Mouse (Mus musculus) bone marrow, adult 2 months (tissue): Measurements from ENCODE around the gene Ttc19. TPM values are rescaled to one million over a fixed set of nuclear protein-coding genes. Genes with fewer than 3 reads are reported as not detected.
"Not testable (repeated sequence)": the region's sequence is repeated elsewhere in the genome, so short reads cannot be mapped to it uniquely, and the experiment has no call there.

Source experiments
- H3K27ac ChIP-seq: fragments of 200-500 bp; 2 replicates; pipeline ENCODE4 v1.5.1; 2012; ENCODE audit warnings: low read depth, mild to moderate bottlenecking, control low read depth, inconsistent platforms, low read length; ENCODE audit not compliant: control insufficient read depth, poor library complexity, insufficient read depth
- H3K4me1 ChIP-seq: fragments of 200-500 bp; 2 replicates; pipeline ENCODE4 v1.6.1; 2011; ENCODE audit warnings: low read length; ENCODE audit not compliant: control insufficient read depth, insufficient read depth
- H3K4me3 ChIP-seq: fragments of 200-500 bp; replicated peaks from 2 replicates; pipeline ENCODE3; 2011; ENCODE audit warnings: mild to moderate bottlenecking, low read depth, low read length, control low read depth; ENCODE audit not compliant: control insufficient read depth
- CTCF ChIP-seq: fragments of 200-500 bp; IDR thresholded peaks from 2 replicates; pipeline ENCODE4 v1.5.1; 2011; ENCODE audit warnings: low read length, control low read depth; ENCODE audit not compliant: control insufficient read depth, insufficient read depth
- POLR2A ChIP-seq: fragments of 200-500 bp; IDR thresholded peaks from 2 replicates; pipeline ENCODE4 v1.6.1; 2011; ENCODE audit warnings: low read depth, mild to moderate bottlenecking, control low read depth, low read length, borderline replicate concordance; ENCODE audit not compliant: control insufficient read depth
- WGBS: fragments of 180-500 bp; shearing (Covaris S2); methylation state at CpG from one replicate; pipeline ENCODE4 v1.1.7; 2018; 5-methylcytosine and 5-hydroxymethylcytosine counted together
- polyA plus RNA-seq: library from polyadenylated mRNA; stranded (reverse); fragments of >200 nt; gene quantifications from 2 replicates; pipeline ENCODE4 v1.2.4, GENCODE M21; 2011; ENCODE audit warnings: low replicate concordance; ENCODE audit not compliant: missing spikeins, insufficient read depth, insufficient read length

Ttc19 gene
- polyA plus RNA-seq, 1 experiment: 4.2 TPM

DNA sequence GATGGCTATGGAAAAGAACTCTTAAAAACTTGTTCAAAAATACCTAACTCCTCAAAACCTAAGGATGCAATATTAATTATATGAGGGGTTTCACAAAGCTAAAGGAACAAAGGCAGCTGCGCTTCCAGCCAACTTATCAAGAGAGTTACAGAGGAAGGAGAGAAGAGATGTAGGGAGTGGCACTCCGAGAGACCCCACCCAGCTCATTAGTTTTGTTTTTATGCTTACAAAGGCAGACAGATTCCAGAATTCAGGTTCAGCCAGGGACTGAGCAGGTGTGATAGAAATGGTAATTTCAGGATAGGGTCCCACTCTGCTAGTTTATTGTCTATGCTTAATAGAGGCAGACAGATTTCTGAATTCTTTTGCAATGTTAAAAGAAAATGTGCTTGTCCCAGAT is 73.9 kb downstream of the Ttc19 start:
- no peaks in the 10 kb centered on the region for H3K4me1 ChIP-seq
- WGBS: 88% methylated on average over 2 of the region's 2 CpGs

DNA sequence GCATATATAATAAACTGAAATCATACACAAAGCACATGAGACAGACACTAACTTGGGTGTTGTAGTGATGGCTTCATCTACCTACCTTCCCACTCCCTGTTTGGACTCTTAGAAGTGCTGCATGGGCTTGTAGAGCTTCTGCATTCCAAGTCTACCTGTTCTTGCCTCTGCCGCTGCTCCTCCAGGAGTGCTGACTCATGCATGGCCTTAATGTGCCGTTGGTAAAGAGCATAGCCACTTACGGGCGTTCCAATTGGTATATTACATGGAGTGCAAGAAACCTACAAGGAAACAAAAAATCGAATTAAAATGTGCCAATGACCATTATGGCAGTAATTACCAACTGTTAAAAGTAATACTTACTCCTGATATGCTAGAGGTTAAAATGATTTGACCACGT is 85.6 kb downstream of the Ttc19 start:
- no peak overlapping the region for H3K27ac ChIP-seq
- H3K4me1 ChIP-seq: no peaks in the 10 kb centered on the region
- WGBS: 80% methylated on average over 6 of the region's 6 CpGs
- TF ChIP-seq POLR2A (no peak), CTCF (no peak)
- no peak overlapping the region for H3K4me3 ChIP-seq

More for the DNA sequence above, 73.9 kb downstream of the Ttc19 start:
- Histone ChIP-seq H3K27ac (no peak overlapping the region), H3K4me3 (no peak overlapping the region)
- TF ChIP-seq POLR2A: no peak
- TF ChIP-seq CTCF: no peak

DNA sequence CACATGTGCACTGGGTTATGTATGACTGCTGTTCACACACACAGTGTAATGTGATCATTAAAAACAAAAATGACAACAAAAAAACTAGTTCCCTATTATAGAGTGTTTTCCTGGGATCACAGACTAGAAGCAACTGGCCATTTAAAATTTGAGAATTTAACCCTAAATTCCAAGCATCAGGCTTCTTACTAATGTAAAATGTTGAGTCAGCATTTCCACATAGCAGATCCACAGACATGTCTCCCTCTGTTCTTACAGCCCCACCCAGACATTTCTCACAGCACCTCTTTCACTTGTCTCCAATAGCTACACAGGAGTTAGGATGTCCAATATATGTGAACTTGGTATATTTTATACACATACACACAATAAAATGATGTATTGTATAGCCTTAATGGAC is 88.7 kb downstream of the Ttc19 start:
- Histone ChIP-seq H3K4me3 (no peak overlapping the region), H3K27ac (no peak overlapping the region), H3K4me1 (no peaks in the 10 kb centered on the region)
- TF ChIP-seq POLR2A (no peak), CTCF (no peak)

DNA sequence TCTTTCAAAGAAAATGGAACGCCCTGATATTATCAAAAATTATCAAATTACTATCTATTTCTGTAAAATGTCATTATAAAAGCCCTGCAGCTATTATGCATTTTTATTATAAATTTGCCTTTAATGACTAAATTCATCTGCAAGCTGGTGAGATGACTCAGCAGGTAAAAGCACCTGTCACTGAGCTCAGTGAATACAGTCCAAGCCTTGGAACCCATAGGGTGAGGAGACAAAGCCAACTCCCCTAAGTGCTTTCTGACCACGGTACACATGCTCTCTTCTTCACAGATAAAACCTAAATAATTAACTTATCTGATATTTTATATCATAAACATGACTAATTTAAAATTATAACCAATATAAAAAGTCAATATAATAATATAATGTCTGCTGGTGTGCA is 90.5 kb downstream of the Ttc19 start:
- Histone ChIP-seq H3K4me1 (no peaks in the 10 kb centered on the region), H3K27ac (no peak overlapping the region), H3K4me3 (no peak overlapping the region)
- TF ChIP-seq CTCF (no peak), POLR2A (no peak)
- 86% methylated on average over 2 of the region's 2 CpGs for WGBS

DNA sequence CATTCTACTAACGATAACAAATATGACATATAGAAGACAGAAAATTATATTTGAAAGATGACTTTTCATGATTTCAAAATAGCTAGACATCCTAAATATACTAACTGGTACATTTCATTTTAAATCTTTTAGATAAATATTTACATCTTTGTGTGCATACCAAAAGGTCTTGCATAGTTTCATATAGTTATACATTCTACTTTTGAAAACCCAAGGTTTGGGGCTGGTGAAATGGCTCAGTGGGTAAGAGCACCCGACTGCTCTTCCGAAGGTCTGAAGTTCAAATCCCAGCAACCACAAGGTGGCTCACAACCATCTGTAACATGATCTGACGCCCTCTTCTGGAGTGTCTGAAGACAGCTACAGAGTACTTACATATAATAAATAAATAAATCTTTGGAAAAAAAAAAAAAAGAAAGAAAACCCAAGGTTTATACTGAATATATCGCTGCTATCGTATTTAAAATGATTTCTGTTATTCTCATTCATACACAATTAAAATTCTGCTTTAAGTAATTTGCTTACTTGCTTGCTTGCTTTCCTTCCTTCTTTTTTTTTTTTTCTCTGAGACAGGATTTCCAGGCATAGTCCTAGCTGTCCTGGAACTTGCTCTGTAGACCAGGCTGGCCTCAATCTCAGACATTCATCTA is 96.1 kb downstream of the Ttc19 start:
- H3K4me3 ChIP-seq, H3K4me1 ChIP-seq, H3K27ac ChIP-seq: not testable (repeated sequence)
- 85% methylated on average over 6 of the region's 6 CpGs for WGBS

Other genes starting within 250 kb of the Ttc19 start
- 0.52 TPM in 1 of 2 replicates, not detected in the other for gene Adora2b, start 32.5 kb upstream of the Ttc19 start, polyA plus RNA-seq
- gene Zswim7, start 98 bp upstream of the Ttc19 start, polyA plus RNA-seq: 7.8 and 8.6 TPM in 2 replicates
- gene Pigl, start 177.0 kb downstream of the Ttc19 start, polyA plus RNA-seq: 1.8 and 5.3 TPM in 2 replicates
- gene Ncor1, start 177.1 kb downstream of the Ttc19 start, polyA plus RNA-seq: 82.8 and 172 TPM in 2 replicates